In the genomic region with DNA sequence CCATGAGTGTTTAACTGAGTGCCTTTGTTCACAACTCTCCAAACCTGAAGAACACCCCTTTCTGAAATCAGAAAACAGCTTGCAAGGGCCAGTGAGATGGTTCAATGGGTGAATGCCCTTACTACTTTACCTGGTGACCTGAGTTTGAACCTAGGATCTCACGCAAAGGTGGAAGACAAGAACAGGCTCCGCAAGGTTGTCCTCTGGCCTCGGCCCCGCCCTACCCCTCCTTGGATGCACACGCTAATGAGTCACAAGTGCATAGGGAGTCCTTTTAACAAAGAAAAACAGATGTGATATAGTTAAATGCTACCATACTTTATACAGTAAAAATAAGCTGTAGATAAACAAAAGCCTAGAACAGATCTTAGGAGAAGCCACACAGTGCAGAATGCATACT, we compare ENCODE assay signal across 21 mouse cellular contexts.
"Had no signal": no experiment of that assay in that cellular context is flagged by ENCODE, and none has a peak within 500 bp of the region (broad histone marks: within the 10 kb centered on the region; RNA-seq: fewer than 3 reads in every experiment).

No protein-coding gene starts in this region.

- H3K4me1 ChIP-seq: hindbrain, embryonic 13.5 days; hindbrain, embryonic 15.5 days; limb, embryonic 10.5 days; limb, embryonic 12.5 days had no signal

- H3K27me3 ChIP-seq: hindbrain, embryonic 13.5 days; hindbrain, embryonic 15.5 days; limb, embryonic 12.5 days had no signal

- H3K4me3 ChIP-seq: heart, adult 2 months; hindbrain, embryonic 13.5 days; hindbrain, embryonic 15.5 days; left cerebral cortex, adult 2 months; limb, embryonic 10.5 days; limb, embryonic 12.5 days had no signal

- H3K4me2 ChIP-seq: heart, embryonic 11.5 days; hindbrain, embryonic 13.5 days; hindbrain, embryonic 15.5 days; limb, embryonic 12.5 days; liver, embryonic 11.5 days had no signal

- H3K27ac ChIP-seq: heart, adult 2 months; hindbrain, embryonic 13.5 days; hindbrain, embryonic 15.5 days; hindbrain, postnatal 0 days; kidney, postnatal 0 days; left cerebral cortex, adult 2 months; limb, embryonic 10.5 days; limb, embryonic 12.5 days had no signal

- H3K36me3 ChIP-seq: hindbrain, embryonic 15.5 days had no signal

- ATAC-seq: forebrain, postnatal 0 days had no signal

- H3K9ac ChIP-seq: forebrain, postnatal 0 days; hindbrain, embryonic 13.5 days; hindbrain, embryonic 15.5 days; limb, embryonic 12.5 days had no signal

- H3K9me3 ChIP-seq: hindbrain, embryonic 13.5 days; hindbrain, embryonic 15.5 days; limb, embryonic 10.5 days; limb, embryonic 12.5 days had no signal

- DNase-seq: forebrain, postnatal 0 days; gastrocnemius, postnatal 14 days; gastrocnemius, postnatal 36 days; heart, adult 11 months; heart, adult 2 months; heart, postnatal 10 days; heart, postnatal 4 days; kidney, adult 18-20 months; kidney, adult 8-10 months; kidney, postnatal 14 days; kidney, postnatal 36 days; liver had no signal
